Mouse (Mus musculus) embryonic facial prominence, embryonic 15.5 days (tissue): ENCODE data around the gene Hint2. TPM values are rescaled to one million over a fixed set of nuclear protein-coding genes. Genes with fewer than 3 reads are reported as not detected.

Experiments
- microRNA-seq: library from miRNA; unstranded; fragments of <30 nt; microRNA quantifications from one replicate; pipeline ENCODE4, GENCODE M21; 2016; ENCODE audit warnings: borderline number of aligned reads
- polyA plus RNA-seq: library from polyadenylated mRNA; unstranded; fragments of >200 nt; fragmentation: Nextera tagmentation; extraction: Ambion mirVana; gene quantifications from 2 replicates; pipeline ENCODE4 v1.2.1, GENCODE M21; 2015

Hint2 gene
- polyA plus RNA-seq, 1 experiment from 2014 or later, result 88.1 TPM

Small RNA genes within 50 kb of the gene (microRNA-seq; reads per million reads assigned to microRNA genes)
- gene Gm25262, result not detected

Other genes starting within 250 kb of the Hint2 start
- 0.41 and 0.44 TPM in 2 replicates for gene Fam166b, start 227.3 kb downstream of the Hint2 start, polyA plus RNA-seq
- gene Tesk1, start 214.5 kb downstream of the Hint2 start, polyA plus RNA-seq, result 9.2 and 9.3 TPM in 2 replicates
- gene Cd72, start 201.8 kb downstream of the Hint2 start, polyA plus RNA-seq, result 3.1 and 3.8 TPM in 2 replicates
- gene Sit1, start 172.7 kb downstream of the Hint2 start, polyA plus RNA-seq, result not detected in 2 replicates
- 71.7 and 81.0 TPM in 2 replicates for gene Ccdc107, start 163.6 kb downstream of the Hint2 start, polyA plus RNA-seq
- 36.8 and 39.8 TPM in 2 replicates for gene Arhgef39, start 156.8 kb downstream of the Hint2 start, polyA plus RNA-seq
- gene Car9, start 149.5 kb downstream of the Hint2 start, polyA plus RNA-seq, result 2.5 and 4.8 TPM in 2 replicates
- 456 and 604 TPM in 2 replicates for gene Tpm2, start 132.7 kb downstream of the Hint2 start, polyA plus RNA-seq
- gene Creb3, start 94.1 kb downstream of the Hint2 start, polyA plus RNA-seq, result 77.5 and 88.2 TPM in 2 replicates
- gene Tln1, start 93.8 kb downstream of the Hint2 start, polyA plus RNA-seq, result 55.8 and 60.9 TPM in 2 replicates
- 28.6 and 32.5 TPM in 2 replicates for gene Rgp1, start 77.8 kb downstream of the Hint2 start, polyA plus RNA-seq
- gene Gba2, start 77.6 kb downstream of the Hint2 start, polyA plus RNA-seq, result 21.3 and 22.3 TPM in 2 replicates
- gene Msmp, start 72.0 kb downstream of the Hint2 start, polyA plus RNA-seq, result 1.5 and 1.6 TPM in 2 replicates
- gene Npr2, start 24.5 kb downstream of the Hint2 start, polyA plus RNA-seq, result 19.7 and 20.9 TPM in 2 replicates
- 7.5 and 10.6 TPM in 2 replicates for gene Spag8, start 2.9 kb downstream of the Hint2 start, polyA plus RNA-seq
- 5.3 and 6.1 TPM in 2 replicates for gene Tmem8b, start 12.5 kb upstream of the Hint2 start, polyA plus RNA-seq
- 2.9 and 4.3 TPM in 2 replicates for gene Fam221b, start 12.7 kb upstream of the Hint2 start, polyA plus RNA-seq
- not detected in 2 replicates for gene Olfr70, start 44.3 kb upstream of the Hint2 start, polyA plus RNA-seq
- not detected in 2 replicates for gene Olfr71, start 53.8 kb upstream of the Hint2 start, polyA plus RNA-seq
- 0.99 and 1.2 TPM in 2 replicates for gene Hrct1, start 70.7 kb upstream of the Hint2 start, polyA plus RNA-seq
- gene Spaar, start 73.6 kb upstream of the Hint2 start, polyA plus RNA-seq, result 0.09 and 0.31 TPM in 2 replicates
- not detected in 2 replicates for gene Olfr159, start 114.5 kb upstream of the Hint2 start, polyA plus RNA-seq
- 0.13 TPM in 1 of 2 replicates, not detected in the other for gene Olfr156, start 167.4 kb upstream of the Hint2 start, polyA plus RNA-seq
- 0.04 TPM in 2 replicates for gene Olfr157, start 183.7 kb upstream of the Hint2 start, polyA plus RNA-seq
- gene Olfr155, start 195.1 kb upstream of the Hint2 start, polyA plus RNA-seq, result 0.16 TPM in 1 of 2 replicates, not detected in the other
- gene Reck, start 219.1 kb upstream of the Hint2 start, polyA plus RNA-seq, result 33.3 and 33.7 TPM in 2 replicates